Mouse (Mus musculus) mouse embryonic stem cell (cell line): ENCODE results near the gene Hsd17b1.
"Not testable (repeated sequence)": the region's sequence is repeated elsewhere in the genome, so short reads cannot be mapped to it uniquely, and the experiment has no call there.

Experiments
- in situ Hi-C, 2 experiments: fragments of 300-500 bp; cut with MboI; formaldehyde crosslinking; loops; 1 replicate in 1 of 2; 3 replicates in 1 of 2; pipeline ENCODE4 v1.14.3; 2019 to 2020; ENCODE audit warnings: low sequenced_read_pairs in 2 of 2, low pct_unique_long_range_greater_than_20kb in 1 of 2, mixed read lengths in 1 of 2; ENCODE audit not compliant: unreplicated experiment in 1 of 2

The Hsd17b1 gene

DNA sequence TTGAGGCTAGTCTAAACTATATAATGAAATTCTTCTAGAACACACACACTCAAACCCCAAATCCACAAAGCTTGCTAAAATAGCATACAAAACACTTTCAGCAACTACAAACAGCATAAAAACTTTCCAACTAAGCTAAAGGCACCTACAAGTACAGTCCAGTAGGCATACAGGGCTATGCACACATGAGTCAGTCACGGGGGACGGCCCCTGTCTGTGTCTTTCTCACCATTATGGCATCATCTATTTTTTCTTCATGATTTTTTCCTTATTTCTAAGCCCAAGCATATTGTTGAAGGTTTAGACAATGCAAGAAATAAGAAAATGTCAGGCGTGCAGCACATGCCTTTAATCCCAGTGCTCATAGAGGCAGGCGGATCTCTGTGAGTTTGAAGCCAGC lies 33.0 kb downstream of the Hsd17b1 start:
- in situ Hi-C loops: no loop called here

DNA sequence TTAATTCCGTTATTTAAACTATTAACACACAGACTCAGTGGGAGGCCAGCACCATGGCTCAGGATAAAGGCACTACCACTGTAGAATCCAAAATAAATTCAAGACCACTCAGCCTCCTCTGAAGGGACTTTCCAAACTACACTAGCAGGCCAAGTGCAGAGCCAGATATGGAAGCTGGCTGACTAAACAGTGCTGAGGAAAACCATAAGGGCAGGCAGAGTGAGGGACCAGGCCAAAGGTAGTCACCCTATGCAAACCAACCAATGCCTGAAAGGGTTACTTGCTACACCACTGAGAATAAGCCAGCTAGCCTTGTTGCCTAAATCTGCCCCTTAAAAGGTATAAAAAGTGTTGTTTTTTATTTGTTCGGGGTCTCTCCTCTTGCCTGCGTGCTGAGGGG lies 34.0 kb downstream of the Hsd17b1 start:
- in situ Hi-C loops: no loop called here

DNA sequence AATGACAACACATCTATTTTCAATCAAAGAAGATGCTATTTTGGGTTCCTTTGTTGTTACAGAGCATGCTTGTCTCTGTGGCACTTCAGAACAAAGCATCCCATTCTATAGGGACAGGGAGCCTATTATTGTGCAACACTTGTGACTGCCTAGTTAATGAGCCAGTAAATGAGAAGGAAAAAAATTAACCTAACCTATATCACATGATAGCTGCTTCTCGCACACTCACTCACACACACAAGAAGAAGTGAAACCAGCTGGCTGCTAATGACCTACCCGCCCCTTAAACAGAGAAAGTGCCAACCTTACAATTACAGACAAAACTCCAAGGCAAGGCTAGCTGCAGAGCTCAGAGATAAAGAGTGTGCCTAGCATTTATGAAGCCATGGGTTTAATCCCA lies 37.4 kb downstream of the Hsd17b1 start:
- in situ Hi-C loops: no loop called here

DNA sequence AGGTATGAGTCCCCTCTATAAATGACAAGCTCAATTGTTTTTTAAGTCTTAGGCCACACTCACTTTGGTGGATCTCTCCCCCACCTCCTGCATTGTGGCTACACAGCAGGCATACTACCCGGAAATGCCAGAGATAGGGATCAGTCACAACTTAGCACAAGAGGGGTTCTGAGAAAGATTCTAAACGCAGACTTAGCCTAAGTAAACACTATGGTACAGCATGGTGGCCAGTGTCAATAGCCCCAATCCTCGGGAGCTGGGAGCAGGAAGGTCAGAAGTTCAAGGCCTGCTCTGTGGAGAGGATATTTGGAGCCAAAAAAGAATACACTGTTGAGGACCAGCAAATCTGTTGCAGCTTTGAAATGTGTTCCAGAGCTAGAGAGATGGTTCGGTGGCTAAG lies 39.9 kb downstream of the Hsd17b1 start:
- in situ Hi-C loops: no loop called here

DNA sequence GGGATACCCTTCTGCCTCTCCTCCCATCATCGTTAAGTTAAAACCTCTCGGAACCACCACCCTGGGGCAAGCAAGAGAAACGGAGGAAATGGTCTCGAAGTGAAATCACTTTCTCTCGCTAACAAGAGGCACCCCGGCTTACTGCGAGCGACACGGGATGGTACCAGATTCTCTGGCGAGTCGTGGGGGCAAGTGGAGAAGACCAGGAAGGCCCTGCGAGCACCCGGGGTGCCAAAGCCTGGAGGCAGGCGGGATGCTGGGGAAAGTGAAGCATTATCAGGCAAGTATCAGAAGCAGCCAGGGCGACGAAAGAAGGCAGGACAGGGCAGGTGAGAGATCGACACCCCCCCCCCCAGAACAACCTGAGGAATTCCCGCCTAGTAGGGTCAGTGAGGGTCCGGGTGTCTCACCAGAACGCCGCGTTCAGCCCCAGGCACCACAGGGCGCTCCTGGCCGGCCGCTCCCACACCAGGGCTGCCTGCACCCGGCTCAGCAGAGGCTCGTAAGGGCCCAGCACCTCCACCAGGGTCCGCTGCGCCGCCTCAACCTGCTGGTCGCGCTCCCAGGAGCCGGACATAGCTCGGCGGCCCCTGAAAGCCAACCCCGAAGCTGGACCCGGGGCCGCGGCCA lies 41.0 kb downstream of the Hsd17b1 start:
- in situ Hi-C loops: no loop called here

DNA sequence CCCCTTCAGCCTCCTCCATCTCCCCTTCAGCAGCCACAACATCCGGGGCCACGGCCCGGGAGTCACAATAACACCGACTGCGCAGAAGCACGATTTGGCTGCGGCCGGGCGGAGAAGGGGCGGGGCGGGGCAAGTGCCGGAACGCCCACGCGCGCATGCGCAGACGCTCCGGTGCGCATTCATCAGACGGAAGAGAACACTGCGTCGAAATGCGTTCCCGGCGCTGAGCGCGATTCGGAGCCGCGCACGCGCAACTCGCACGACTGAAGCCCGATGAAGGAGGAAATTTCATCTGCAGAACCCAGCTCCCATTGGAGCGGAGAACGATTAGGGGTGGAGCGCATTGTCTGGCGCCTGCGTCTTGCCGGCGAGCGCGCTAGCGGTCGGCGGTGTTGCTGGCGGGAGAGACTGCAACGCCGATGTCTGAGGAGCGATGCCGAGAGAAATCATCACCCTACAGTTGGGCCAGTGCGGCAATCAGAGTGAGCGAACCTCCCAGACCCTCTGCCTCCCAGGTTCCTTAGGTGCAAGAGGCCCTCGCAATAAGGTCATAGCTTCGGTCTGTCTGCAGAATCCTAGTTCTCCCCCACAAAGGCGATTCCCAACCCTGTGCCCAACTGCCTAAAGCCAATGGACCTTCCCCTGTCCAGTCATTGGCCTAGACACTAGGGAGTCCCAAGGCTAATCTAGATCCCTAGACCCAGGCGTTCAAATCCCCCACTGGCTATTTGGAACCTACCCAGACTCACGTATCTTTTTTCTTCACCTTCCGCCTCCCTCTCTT lies 41.7 kb downstream of the Hsd17b1 start, which contains the start of the genes Retreg3 and Tubg1:
Retreg3 (minus strand) TSS at position 133 of the 784 bp plus-strand sequence.
Tubg1 (plus strand) TSS at position 178 of the 784 bp plus-strand sequence.
- in situ Hi-C loops: no loop called here

DNA sequence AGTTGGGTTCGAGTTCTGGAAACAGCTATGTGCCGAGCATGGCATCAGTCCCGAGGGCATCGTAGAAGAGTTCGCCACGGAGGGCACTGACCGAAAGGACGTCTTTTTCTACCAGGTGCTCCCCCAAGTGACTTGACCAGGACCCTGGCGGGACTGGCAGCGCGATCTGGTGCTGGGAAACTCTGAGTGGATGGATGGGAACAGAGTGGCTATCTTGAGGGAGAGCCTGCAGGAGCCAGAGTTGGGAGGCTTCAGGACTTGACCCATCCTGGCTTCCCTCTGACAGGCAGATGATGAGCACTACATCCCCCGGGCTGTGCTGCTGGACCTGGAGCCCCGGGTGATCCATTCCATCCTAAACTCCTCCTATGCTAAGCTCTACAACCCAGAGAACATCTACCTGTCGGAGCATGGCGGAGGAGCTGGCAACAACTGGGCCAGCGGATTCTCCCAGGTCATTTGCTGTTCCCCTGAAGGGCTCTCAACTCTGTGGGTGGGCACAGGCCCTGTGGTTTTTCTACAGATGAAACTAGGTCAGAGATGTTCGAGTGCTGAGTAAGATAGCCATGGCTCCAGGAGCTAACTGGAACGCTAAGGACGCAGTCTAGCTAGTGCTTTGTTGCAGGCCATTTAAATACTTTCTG lies 42.5 kb downstream of the Hsd17b1 start:
- in situ Hi-C loops: no loop called here

DNA sequence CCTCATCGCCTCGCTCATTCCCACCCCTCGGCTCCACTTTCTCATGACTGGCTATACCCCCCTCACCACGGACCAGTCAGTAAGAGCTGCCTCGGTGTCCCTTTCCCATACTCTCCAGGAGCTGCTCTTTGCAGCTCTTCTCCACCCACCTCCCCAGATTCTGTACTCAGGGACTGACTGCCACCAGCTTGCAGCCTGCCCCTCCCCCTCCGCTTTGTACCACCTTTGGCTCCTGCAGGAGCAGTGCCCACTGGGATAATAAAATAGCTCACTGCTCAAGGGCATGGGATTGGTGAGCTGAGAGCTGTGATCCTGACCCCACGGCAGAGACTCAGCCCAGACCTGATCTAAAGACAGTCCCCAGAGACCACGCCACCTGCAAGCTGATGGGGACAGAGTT lies 46.3 kb downstream of the Hsd17b1 start:
- in situ Hi-C loops: not testable (repeated sequence)

DNA sequence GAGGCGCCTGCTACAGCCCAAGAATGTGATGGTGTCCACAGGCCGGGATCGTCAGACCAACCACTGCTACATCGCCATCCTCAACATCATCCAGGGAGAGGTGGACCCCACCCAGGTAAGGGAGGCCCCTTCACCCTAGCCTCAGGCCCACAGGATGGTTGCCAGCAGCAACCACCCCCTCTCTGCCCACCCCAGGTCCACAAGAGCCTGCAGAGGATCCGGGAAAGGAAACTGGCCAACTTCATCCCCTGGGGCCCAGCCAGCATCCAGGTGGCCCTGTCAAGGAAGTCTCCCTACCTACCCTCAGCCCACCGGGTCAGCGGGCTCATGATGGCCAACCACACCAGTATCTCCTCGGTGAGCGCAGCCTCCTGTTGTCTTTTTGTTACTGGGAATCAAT lies 46.8 kb downstream of the Hsd17b1 start:
- in situ Hi-C loops: not testable (repeated sequence)

DNA sequence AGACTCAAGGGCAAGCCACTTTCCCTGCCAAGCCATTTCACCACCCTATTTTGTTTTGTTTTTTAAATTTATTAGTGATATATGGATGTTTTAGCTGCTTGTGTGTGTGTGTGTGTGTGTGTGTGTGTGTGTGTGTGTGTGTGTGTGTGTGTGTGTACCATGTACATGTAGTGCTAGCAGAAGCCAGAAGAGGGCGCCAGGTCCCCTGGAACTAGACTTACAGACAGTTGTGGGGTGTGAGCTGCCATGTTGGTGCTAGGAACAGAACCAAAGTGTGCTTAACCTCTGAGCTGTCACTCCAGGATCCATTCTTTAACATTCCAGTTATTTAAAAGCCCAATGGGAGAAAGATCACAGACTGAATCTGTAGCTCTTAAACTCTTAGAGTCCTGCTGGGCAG lies 48.9 kb downstream of the Hsd17b1 start:
- in situ Hi-C loops: no loop called here

DNA sequence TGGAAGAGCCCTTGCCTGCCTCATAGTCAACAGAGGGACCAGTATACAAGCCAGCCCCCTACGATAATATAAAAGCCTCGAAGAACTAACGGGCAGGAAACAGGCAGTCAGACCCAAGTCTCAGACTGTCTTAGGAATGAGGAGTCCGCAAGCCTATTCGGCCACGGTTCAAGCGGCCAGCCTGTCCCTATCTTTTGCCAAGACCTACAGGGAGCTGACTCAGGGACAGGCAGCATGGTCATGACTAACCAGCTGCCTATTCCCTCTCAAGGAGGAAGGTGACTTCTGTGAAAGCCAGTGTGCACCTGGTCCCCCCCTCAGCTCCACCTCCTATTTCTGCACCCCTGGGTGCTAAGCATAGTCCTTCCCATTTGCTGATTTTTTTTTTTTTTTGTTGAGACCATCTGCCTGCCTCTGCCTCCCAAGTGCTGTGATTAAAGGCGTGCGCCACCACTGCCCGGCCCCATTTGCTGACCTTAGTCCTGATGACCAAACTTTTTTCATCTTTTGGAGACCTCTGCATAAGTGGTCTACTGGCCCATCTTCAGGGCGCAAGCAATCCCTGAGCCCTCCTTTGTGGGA lies 50.9 kb downstream of the Hsd17b1 start:
- in situ Hi-C loops: no loop called here
